Mouse (Mus musculus) embryo, embryonic 11.5 days (tissue): ENCODE results near the gene Nrxn1.

Experiments used
- DNase-seq: peaks from one replicate; pipeline ENCODE4 v3.0.0-alpha.2; 2012; ENCODE audit warnings: low read depth, low spot score

Nrxn1 gene

GRCm38 (mm10) chr17:90676676-90677075 lies 416.2 kb downstream of the Nrxn1 start:
- DNase-seq: no peak

- DNase-seq: no peak
These were observed 430.6 kb downstream of the Nrxn1 start for GRCm38 (mm10) chr17:90662318-90662717.

GRCm38 (mm10) chr17:90654506-90654905 lies 438.4 kb downstream of the Nrxn1 start:
- no peak for DNase-seq

- DNase-seq: no peak
These were observed 439.5 kb downstream of the Nrxn1 start for GRCm38 (mm10) chr17:90653347-90653746.

DNA sequence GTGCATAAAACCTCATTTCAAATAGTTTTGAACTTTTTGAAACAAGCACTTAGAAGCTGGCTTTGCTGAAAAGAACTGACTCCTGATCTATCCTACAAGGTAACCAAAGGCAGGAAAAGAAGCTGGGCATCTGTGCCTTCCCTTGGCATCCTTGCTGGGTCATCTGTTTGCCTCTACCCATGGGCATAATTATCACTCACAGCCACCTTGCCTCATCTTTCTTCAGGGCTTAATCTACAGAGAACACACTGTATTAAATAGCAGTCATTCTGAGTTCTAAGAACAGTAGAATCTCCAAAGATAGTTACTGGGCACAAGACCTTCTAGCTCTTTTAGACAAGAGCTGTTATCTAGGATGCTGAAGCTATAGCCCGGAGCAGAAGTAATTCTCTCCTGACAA lies 442.6 kb downstream of the Nrxn1 start:
- no peak for DNase-seq

DNA sequence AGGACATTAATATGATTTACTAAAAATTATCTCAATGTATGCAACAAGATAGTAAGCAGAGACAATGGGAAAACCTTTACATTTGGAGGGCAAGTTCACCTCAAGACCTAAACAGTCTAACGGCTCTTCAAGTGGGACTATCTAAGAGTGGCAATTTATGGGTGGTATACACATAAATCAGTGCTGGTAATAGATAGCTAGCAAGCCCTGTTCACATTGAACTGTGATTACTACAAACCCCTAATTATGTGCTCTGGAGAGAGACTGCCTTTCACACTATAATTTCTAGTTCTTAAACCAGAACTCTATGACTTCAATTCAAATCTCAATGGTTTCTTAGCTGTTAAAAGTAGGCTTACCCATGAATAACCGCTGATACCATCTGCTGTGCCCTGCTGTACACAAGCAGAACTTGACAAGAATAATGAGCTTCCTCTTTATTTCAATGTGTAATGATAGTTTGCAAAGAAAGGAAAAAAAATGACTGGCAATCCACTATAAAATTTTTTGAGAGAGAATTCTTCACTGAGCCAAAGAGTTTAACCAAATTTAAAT lies 453.8 kb downstream of the Nrxn1 start:
- DNase-seq: no peak

- DNase-seq: no peak
These were observed 454.6 kb downstream of the Nrxn1 start for GRCm38 (mm10) chr17:90638183-90638727.

- no peak for DNase-seq
These were observed 461.5 kb downstream of the Nrxn1 start for GRCm38 (mm10) chr17:90631371-90631770.

DNA sequence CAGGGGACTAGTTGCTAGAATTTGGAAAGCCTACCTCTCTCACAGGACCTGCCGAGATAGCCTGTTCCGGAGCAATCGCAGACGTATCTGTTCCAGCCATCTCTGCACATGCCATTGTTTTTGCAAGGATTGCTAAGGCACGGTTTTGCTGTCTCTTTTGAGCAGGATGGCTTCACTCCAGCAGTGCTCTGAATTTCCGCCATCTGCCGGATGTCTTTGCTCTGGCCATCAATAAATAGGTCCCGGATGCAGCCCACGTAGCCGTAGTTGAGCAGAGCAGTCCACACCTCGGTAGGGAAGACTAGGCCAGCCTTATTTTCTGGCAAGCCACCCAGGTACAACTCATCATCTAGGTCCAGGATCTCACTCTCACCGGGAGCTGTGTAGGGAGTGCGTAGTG lies 463.0 kb downstream of the Nrxn1 start:
- no peak for DNase-seq

DNA sequence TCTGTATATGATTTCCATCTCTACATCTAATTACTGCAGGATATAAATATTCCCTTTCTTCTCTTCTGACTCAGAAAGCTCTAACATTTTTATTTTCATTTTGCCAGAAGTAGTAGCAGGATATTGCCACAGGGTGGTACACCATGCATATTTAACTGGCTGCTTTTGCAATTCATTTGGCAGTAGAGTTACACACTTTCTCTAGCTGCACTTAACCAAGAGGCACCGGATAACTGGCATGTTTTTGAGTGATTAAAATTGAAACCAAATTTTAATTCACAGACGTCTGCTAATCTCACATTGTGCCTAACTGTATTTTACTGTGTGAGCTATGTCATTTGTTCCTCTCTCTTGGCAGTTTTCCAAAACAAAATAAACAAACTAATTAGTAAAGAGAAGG lies 464.4 kb downstream of the Nrxn1 start:
- DNase-seq: no peak

- no peak for DNase-seq
These were observed 464.9 kb downstream of the Nrxn1 start for GRCm38 (mm10) chr17:90628004-90628403.

DNA sequence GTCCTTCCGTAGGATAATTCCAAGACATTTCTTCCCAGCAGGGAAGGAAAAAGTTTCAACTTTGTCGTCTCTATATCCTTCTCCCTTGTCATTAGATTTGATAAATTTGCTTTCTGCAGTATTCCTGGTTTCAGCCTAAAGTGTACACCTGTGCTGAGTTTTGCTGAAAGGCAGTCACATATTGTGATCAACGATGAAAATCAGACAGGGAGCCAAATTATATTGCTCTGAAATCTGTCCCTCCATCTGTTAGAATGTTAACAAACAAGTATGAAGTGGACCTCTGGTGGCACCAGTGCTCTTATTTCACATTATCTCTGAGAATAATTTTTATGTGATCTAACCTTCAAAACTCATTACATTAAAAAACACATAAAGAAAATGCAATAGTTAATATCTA lies 465.5 kb downstream of the Nrxn1 start:
- no peak for DNase-seq

DNA sequence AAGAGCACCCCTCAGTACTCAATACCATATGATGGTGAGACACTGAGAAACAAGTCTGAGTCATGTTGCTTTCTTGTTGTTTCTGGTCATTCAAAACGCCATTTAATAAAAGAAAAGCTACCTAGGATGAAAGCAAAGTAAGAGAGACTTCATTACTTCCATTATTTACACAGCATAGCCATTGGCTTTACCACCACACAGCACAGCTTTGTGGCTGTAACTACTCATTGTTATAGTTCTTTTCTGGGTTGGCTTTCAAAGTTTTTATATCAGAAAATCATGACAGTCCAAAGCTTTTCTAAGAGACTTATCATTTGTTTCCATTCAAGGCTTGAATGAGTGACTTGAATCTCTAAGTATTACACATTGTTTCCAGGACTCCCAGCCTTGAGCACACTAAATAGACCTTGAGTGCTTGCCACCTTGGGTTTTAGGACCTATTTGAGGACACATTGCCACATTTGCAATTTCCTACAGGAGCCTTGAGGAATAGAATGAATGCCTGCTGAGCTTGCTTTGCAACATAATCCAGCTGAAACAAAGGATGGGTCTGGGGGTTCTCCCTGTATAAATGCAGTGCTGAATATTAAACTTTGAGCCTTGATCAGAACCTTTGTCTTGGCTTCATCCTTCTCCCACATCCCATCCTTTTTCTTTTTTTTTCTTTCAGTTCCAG lies 468.1 kb downstream of the Nrxn1 start:
- DNase-seq: no peak

- DNase-seq: no peak
These were observed 471.0 kb downstream of the Nrxn1 start for GRCm38 (mm10) chr17:90621828-90622227.

GRCm38 (mm10) chr17:90615019-90615418 lies 477.9 kb downstream of the Nrxn1 start:
- DNase-seq: no peak

GRCm38 (mm10) chr17:90607427-90607806 lies 485.5 kb downstream of the Nrxn1 start:
- no peak for DNase-seq

DNA sequence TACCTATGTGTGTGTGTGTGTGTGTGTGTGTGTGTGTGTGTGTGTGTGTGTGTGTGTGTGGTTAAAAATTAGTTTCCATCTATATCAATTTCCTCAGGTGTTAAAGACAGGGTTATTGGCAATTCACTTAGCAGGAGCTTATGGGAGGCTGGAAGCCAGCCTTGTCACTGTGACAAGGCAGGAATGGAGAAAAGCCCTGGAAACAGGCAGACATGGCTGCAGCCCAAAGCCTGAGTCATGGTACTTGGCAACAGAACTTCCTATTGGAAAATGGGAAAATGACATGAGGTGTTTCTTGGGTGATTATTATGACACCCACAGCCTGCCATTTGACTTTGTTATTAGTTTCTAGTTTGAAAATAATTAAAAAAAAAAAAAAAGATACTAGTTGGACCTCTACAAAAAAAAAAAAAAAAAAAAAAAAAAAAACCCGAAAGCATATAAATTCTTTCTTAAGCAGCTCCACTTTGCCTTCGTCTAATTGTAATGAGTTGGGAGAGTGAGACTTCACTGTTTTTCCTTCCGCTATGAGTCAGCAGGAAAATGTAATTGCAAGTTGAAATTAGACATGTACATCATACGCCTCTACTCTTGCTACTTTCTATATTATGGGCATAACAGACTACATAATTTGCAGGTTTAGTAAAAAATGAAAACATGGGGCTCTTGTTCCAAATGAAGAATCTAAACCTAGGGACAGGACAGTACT lies 486.0 kb downstream of the Nrxn1 start:
- no peak for DNase-seq

DNA sequence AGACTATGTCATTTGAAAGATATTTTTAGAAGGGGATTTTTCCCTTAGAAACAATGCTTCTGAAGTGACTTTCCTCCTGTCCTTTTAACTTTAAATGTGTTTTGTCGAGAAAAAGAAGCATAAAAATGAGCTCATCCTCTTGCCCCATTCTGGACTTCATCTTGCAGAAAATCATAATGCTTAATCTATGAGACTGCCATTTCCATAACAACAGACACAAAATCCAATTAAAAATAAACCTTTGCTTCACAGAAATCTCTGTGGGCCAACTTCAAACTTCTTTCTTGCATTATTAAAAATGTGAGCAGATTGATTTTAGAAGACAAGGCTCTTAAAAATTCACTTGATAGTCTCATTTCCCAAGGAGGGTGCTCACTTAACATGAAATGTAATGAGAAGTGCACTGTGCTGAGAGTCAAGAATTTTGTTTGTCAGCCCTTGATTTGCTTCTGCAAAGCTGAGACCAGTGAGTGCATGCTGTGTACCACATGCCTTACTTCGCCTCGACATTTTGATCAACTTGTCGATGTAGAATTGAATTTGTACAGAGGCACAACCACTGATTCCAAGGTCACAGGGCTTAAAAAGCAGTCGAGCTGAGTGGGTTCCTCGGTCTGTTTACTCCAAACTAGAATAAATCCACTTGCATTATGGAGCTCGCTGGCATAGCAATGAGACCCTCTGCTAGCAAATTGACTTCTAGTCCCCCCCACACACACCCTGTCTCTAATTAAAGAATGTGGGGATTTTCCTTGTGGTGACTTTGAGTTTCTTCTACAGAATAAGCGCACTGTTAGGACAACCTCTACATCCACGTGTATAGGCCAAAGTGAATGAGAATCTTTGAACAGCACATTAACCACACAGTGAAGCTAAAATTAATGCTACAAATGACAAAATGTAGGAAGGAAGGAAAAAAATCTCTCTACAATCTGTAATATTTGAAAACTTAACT lies 493.0 kb downstream of the Nrxn1 start:
- DNase-seq: no peak

DNA sequence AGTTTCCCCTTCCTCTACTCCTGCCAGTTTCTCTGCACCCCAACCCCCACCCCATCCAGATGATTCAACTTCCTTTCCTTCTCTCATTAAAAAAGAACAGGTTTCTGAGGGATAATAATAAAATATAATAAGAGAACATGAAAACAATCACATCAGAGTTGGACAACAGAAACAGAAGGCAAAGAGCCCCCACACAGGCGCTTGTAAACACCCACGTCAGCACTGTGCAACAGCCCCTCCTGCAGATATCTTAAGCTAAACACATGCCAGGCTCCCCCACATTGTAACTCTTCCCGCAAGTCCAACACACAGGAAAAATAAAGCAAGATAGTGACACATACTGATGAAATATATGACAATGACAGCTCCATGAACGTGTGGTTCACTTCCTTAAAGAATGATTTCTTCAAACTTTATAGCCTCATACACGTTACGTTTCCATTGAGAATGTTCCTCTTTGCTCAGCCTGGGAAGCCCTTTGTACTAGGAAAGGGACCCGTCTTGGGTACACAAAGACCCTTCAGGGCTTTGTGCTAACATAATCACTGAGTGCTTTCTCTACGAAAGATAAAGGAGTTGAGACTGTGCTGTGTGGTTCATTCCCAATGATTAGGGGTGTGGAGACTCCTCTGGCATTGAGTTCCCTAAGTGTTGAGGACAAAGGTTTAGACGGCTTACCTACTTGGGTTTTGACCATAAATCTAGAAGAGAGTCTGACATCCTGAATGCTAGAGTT lies 497.9 kb downstream of the Nrxn1 start:
- DNase-seq: no peak

DNA sequence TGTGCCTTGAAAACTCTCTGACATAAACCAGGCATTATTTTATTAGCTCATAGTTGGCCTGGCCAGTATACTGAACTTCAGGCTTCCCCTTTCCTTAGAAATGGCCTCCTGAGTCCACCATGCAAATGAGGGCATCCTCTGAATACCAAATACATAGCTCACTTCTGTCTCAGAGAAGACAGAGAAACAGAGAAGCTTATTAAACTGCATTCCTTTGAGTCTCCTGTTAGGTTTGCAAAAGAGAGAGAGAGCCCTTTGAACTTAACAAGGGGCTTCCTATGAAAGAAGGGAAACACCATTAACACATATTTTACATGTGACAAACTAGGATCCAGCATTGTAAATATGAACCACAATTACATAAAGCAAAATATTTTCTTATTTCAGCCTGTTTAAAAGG lies 506.0 kb downstream of the Nrxn1 start:
- no peak for DNase-seq

DNA sequence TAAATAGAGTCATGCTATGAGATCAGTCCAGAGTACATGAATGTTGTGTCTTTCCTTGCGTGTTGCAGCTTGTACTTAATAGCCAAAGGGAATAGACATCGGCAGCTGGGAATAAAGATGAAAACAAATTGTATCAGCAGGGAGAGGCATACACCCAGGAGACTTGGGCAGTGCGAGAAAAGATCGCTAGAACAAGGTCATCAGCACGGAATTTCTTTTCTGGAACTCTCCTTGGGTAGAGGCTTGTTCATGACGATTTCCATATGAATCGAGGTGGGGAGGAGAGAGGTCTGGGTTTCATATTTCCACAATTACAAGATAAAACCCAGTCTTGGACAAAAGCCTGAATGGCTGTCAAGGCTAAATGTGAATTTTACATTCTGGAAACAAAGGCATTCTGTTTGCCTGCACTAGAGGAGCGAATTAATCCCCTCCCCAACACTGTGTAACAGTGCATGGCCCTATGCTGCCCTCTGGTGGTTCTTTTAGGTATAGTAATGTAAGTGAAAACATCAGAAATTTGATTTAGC lies 508.1 kb downstream of the Nrxn1 start:
- DNase-seq: peak; percentile 55
